Mouse (Mus musculus) forebrain, embryonic 10.5 days (tissue): ENCODE results near the gene Mycbpap. TPM values are rescaled to one million over a fixed set of nuclear protein-coding genes. Genes with fewer than 3 reads are reported as not detected.

Source experiments
- DNase-seq: peaks from one replicate; pipeline ENCODE4 v3.0.0-alpha.2; 2017; ENCODE audit warnings: low spot score; ENCODE audit errors: extremely low spot score
- H3K27ac ChIP-seq: fragments of 300-500 bp; sonication (generic); 2 replicates; pipeline ENCODE4 v1.5.1; 2016; ENCODE audit warnings: mild to moderate bottlenecking
- H3K27me3 ChIP-seq: fragments of 300-500 bp; sonication (generic); 2 replicates; pipeline ENCODE4 v1.6.1; 2016; ENCODE audit warnings: mild to moderate bottlenecking; ENCODE audit not compliant: poor library complexity, severe bottlenecking
- H3K36me3 ChIP-seq: fragments of 300-500 bp; sonication (generic); replicated peaks from 2 replicates; pipeline ENCODE4 v1.6.1; 2016; ENCODE audit warnings: mild to moderate bottlenecking, moderate library complexity
- H3K4me1 ChIP-seq: fragments of 300-500 bp; sonication (generic); 2 replicates; pipeline ENCODE4 v1.6.1; 2016
- H3K4me3 ChIP-seq: fragments of 300-500 bp; sonication (generic); 2 replicates; pipeline ENCODE4 v1.5.1; 2016; ENCODE audit warnings: mild to moderate bottlenecking, moderate library complexity
- H3K9me3 ChIP-seq: fragments of 300-500 bp; sonication (generic); 2 replicates; pipeline ENCODE4 v1.6.1; 2016; ENCODE audit warnings: mild to moderate bottlenecking, moderate library complexity
- WGBS: fragments of 180-500 bp; shearing (Covaris S2); methylation state at CpG from one replicate; pipeline ENCODE4 v1.1.7; 2016; 5-methylcytosine and 5-hydroxymethylcytosine counted together
- polyA plus RNA-seq: library from polyadenylated mRNA; unstranded; fragments of >200 nt; fragmentation: Nextera tagmentation; extraction: Ambion mirVana; gene quantifications from 2 replicates; pipeline ENCODE4 v1.2.1, GENCODE M21; 2016

Mycbpap gene
- 3.4 and 4.5 TPM in 2 replicates for polyA plus RNA-seq

GRCm38 (mm10) chr11:94521219-94521843, at the start of gene Mycbpap:
Mycbpap (minus strand) TSS chr11:94521742.
- under 1% methylated on average over 42 of the region's 42 CpGs for WGBS
- Histone ChIP-seq H3K4me3 (peak within 1 kb of the TSS; percentile 73), H3K27me3 (peaks cover 8% of the 10 kb centered on the region), H3K27ac (peak within 1 kb of the TSS; percentile 87), H3K4me1 (peaks cover 42% of the 10 kb centered on the region), H3K36me3 (no peaks in the 10 kb centered on the region), H3K9me3 (no peaks in the 10 kb centered on the region)
- peak; percentile 80 for DNase-seq

GRCm38 (mm10) chr11:94570612-94571011, 49.1 kb upstream of the Mycbpap start:
- peak overlapping the region; percentile 40; the same call in 1 of the 2 replicates for H3K27ac ChIP-seq
- WGBS, result 62% methylated on average over 9 of the region's 9 CpGs
- H3K4me1 ChIP-seq, result peaks cover 10% of the 10 kb centered on the region; the same call in 1 of the 2 replicates
- H3K36me3 ChIP-seq, result peaks cover 30% of the 10 kb centered on the region
- H3K4me3 ChIP-seq, result no peak overlapping the region
- no peak for DNase-seq
- H3K27me3 ChIP-seq, result peaks cover 16% of the 10 kb centered on the region
- H3K9me3 ChIP-seq, result no peaks in the 10 kb centered on the region

- Histone ChIP-seq H3K27me3 (peaks cover 40% of the 10 kb centered on the region), H3K9me3 (no peaks in the 10 kb centered on the region), H3K4me3 (no peak overlapping the region), H3K36me3 (peaks cover 30% of the 10 kb centered on the region), H3K27ac (no peak overlapping the region), H3K4me1 (peaks cover 31% of the 10 kb centered on the region)
- 89% methylated on average over 7 of the region's 7 CpGs for WGBS
- no peak for DNase-seq
Measured at GRCm38 (mm10) chr11:94567326-94567725, 45.8 kb upstream of the Mycbpap start.

- no peak overlapping the region for H3K4me3 ChIP-seq
- DNase-seq, result no peak
- H3K27ac ChIP-seq, result no peak overlapping the region
- H3K9me3 ChIP-seq, result no peaks in the 10 kb centered on the region
- peaks cover 31% of the 10 kb centered on the region for H3K4me1 ChIP-seq
- peaks cover 30% of the 10 kb centered on the region for H3K36me3 ChIP-seq
- H3K27me3 ChIP-seq, result peaks cover 40% of the 10 kb centered on the region
- 84% methylated on average over 6 of the region's 6 CpGs for WGBS
Measured at GRCm38 (mm10) chr11:94566534-94566933, 45.0 kb upstream of the Mycbpap start.

GRCm38 (mm10) chr11:94565151-94565479, 43.6 kb upstream of the Mycbpap start:
- Histone ChIP-seq H3K27ac (0 out of 2 replicates have a peak overlapping the region, but pooled peaks have one; percentile 68), H3K4me3 (peak overlapping the region; percentile 41), H3K9me3 (no peaks in the 10 kb centered on the region), H3K27me3 (peaks cover 40% of the 10 kb centered on the region), H3K36me3 (peaks cover 22% of the 10 kb centered on the region), H3K4me1 (peaks cover 21% of the 10 kb centered on the region)
- WGBS, result 7% methylated on average over 16 of the region's 16 CpGs
- DNase-seq, result peak; percentile 29

- Histone ChIP-seq H3K9me3 (no peaks in the 10 kb centered on the region), H3K27me3 (peaks cover 40% of the 10 kb centered on the region), H3K4me3 (peak within 1 kb of the TSS; percentile 41), H3K36me3 (peaks cover 18% of the 10 kb centered on the region), H3K4me1 (peaks cover 21% of the 10 kb centered on the region), H3K27ac (peak within 1 kb of the TSS; percentile 68)
- peak; percentile 51 for DNase-seq
- WGBS, result 2% methylated on average over 35 of the region's 35 CpGs
Measured at GRCm38 (mm10) chr11:94564437-94565150, 43.1 kb upstream of the Mycbpap start, which contains the start of gene Chad. Chad (plus strand) TSS chr11:94565047.

- Histone ChIP-seq H3K27ac (peak overlapping the region; percentile 68; the same call in 1 of the 2 replicates), H3K4me3 (peak overlapping the region; percentile 41; the same call in 1 of the 2 replicates)
- WGBS, result 55% methylated on average over 5 of the region's 5 CpGs
Measured at GRCm38 (mm10) chr11:94563821-94564220, 42.3 kb upstream of the Mycbpap start.

GRCm38 (mm10) chr11:94563383-94563782, 41.8 kb upstream of the Mycbpap start:
- no peak for DNase-seq
- H3K27ac ChIP-seq, result no peak overlapping the region
- peaks cover 40% of the 10 kb centered on the region for H3K27me3 ChIP-seq
- H3K36me3 ChIP-seq, result peaks cover 18% of the 10 kb centered on the region
- H3K4me1 ChIP-seq, result peaks cover 24% of the 10 kb centered on the region
- 92% methylated on average over 5 of the region's 5 CpGs for WGBS
- H3K4me3 ChIP-seq, result no peak overlapping the region
- no peaks in the 10 kb centered on the region for H3K9me3 ChIP-seq

More at GRCm38 (mm10) chr11:94563821-94564220, 42.3 kb upstream of the Mycbpap start:
- Histone ChIP-seq H3K27me3 (peaks cover 40% of the 10 kb centered on the region), H3K9me3 (no peaks in the 10 kb centered on the region), H3K4me1 (peaks cover 21% of the 10 kb centered on the region), H3K36me3 (peaks cover 18% of the 10 kb centered on the region)
- no peak for DNase-seq

- Histone ChIP-seq H3K4me3 (no peak overlapping the region), H3K27ac (peak overlapping the region; percentile 68), H3K27me3 (no peaks in the 10 kb centered on the region), H3K4me1 (peaks cover 12% of the 10 kb centered on the region), H3K9me3 (no peaks in the 10 kb centered on the region), H3K36me3 (peaks cover 20% of the 10 kb centered on the region)
- no peak for DNase-seq
- 86% methylated on average over 3 of the region's 3 CpGs for WGBS
Measured at GRCm38 (mm10) chr11:94558226-94558625, 36.7 kb upstream of the Mycbpap start.

- Histone ChIP-seq H3K27ac (no peak overlapping the region), H3K4me1 (peaks cover 16% of the 10 kb centered on the region), H3K4me3 (no peak overlapping the region), H3K27me3 (no peaks in the 10 kb centered on the region; the same call in 1 of the 2 replicates), H3K36me3 (peaks cover 2% of the 10 kb centered on the region; the same call in 1 of the 2 replicates), H3K9me3 (no peaks in the 10 kb centered on the region; the same call in 1 of the 2 replicates)
- 91% methylated on average over 5 of the region's 5 CpGs for WGBS
- no peak for DNase-seq
Measured at GRCm38 (mm10) chr11:94550442-94550744, 28.9 kb upstream of the Mycbpap start.

GRCm38 (mm10) chr11:94549691-94550441, 28.3 kb upstream of the Mycbpap start:
- no peaks in the 10 kb centered on the region; the same call in 1 of the 2 replicates for H3K9me3 ChIP-seq
- H3K4me3 ChIP-seq, result peak overlapping the region; percentile 74
- no peak for DNase-seq
- H3K4me1 ChIP-seq, result peaks cover 17% of the 10 kb centered on the region
- peak overlapping the region; percentile 94; the same call in 1 of the 2 replicates for H3K27ac ChIP-seq
- no peaks in the 10 kb centered on the region; the same call in 1 of the 2 replicates for H3K27me3 ChIP-seq
- 82% methylated on average over 10 of the region's 10 CpGs for WGBS
- H3K36me3 ChIP-seq, result peaks cover 2% of the 10 kb centered on the region; the same call in 1 of the 2 replicates

GRCm38 (mm10) chr11:94548888-94549690, 27.5 kb upstream of the Mycbpap start, which contains the start of gene Rsad1:
Rsad1 (minus strand) TSS chr11:94549255.
- H3K27me3 ChIP-seq, result no peaks in the 10 kb centered on the region; the same call in 1 of the 2 replicates
- WGBS, result 5% methylated on average over 49 of the region's 49 CpGs
- H3K36me3 ChIP-seq, result peaks cover 2% of the 10 kb centered on the region; the same call in 1 of the 2 replicates
- H3K4me1 ChIP-seq, result peaks cover 25% of the 10 kb centered on the region
- peak within 1 kb of the TSS; percentile 94 for H3K27ac ChIP-seq
- peak; percentile 93 for DNase-seq
- no peaks in the 10 kb centered on the region; the same call in 1 of the 2 replicates for H3K9me3 ChIP-seq
- peak within 1 kb of the TSS; percentile 74 for H3K4me3 ChIP-seq
